11 mouse cellular contexts compared by ENCODE assay signal in the genomic region with DNA sequence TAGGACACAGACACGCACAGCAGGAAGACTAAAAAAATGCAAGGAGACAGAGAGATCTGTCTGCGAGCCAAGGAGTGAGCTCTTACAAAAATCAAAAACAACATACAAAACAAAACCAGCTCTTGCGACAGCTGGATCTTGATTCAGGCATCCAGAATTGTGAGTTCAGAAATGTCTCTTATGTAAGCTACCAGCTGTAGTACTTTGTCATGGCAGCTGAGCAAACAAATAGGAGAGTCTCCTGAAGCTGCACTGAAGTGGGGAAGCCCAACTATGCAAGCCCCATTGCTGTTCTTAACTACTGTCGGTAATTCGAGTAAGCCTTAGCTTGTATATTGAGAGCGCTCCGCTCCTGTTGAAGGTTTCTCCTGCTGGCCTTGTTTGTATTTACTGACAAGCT.
DNase-seq lines count a peak whose midpoint lies in the region; ATAC-seq and TF ChIP-seq lines count a peak whose summit lies in the region.
"Had no signal": no experiment of that assay in that cellular context is flagged by ENCODE, and none has a peak within 500 bp of the region (broad histone marks: within the 10 kb centered on the region; RNA-seq: fewer than 3 reads in every experiment).

No protein-coding gene starts in this region.

- no peaks in the 10 kb centered on the region for H3K4me1 ChIP-seq in hindbrain, postnatal 0 days (ENCODE audit: insufficient read depth, low read length)
- H3K4me1 ChIP-seq in hindbrain, embryonic 13.5 days (replicated peaks): peaks cover 20% of the 10 kb centered on the region
- peaks cover 15% of the 10 kb centered on the region for H3K4me1 ChIP-seq in limb, embryonic 13.5 days
- H3K4me1 ChIP-seq: liver, embryonic 12.5 days had no signal

- peak; percentile 30 for DNase-seq in hindbrain, postnatal 0 days (ENCODE audit: low spot score)
- DNase-seq in right cerebral cortex, postnatal 25 days: peak; percentile 6
- no peak for DNase-seq in right cerebral cortex, adult 18-20 months
- no peak for DNase-seq in retina, postnatal 1 day
- DNase-seq in adrenal gland, adult 2 months: no peak
- DNase-seq: spleen, adult 18-20 months; thymus, adult 2 months had no signal

- no peak overlapping the region for H3K9ac ChIP-seq in hindbrain, postnatal 0 days (replicated peaks; ENCODE audit: low read length)
- no peak overlapping the region for H3K9ac ChIP-seq in hindbrain, embryonic 13.5 days
- H3K9ac ChIP-seq in limb, embryonic 13.5 days: no peak overlapping the region
- H3K9ac ChIP-seq: embryonic facial prominence, embryonic 15.5 days; liver, embryonic 12.5 days had no signal

- 59% methylated on average over 7 of the region's 7 CpGs for WGBS in hindbrain, postnatal 0 days
- WGBS in hindbrain, embryonic 13.5 days: 63% methylated on average over 7 of the region's 7 CpGs
- 48% methylated on average over 7 of the region's 7 CpGs for WGBS in limb, embryonic 13.5 days

- H3K36me3 ChIP-seq in hindbrain, postnatal 0 days (ENCODE audit: insufficient read depth, low read length): no peaks in the 10 kb centered on the region
- H3K36me3 ChIP-seq in hindbrain, embryonic 13.5 days: no peaks in the 10 kb centered on the region
- no peaks in the 10 kb centered on the region for H3K36me3 ChIP-seq in limb, embryonic 13.5 days
- H3K36me3 ChIP-seq: embryonic facial prominence, embryonic 15.5 days; liver, embryonic 12.5 days had no signal

- H3K27me3 ChIP-seq in hindbrain, postnatal 0 days (ENCODE audit: insufficient read depth, low read length): no peaks in the 10 kb centered on the region
- peaks cover 5% of the 10 kb centered on the region; the same call in 1 of the 2 replicates for H3K27me3 ChIP-seq in hindbrain, embryonic 13.5 days
- H3K27me3 ChIP-seq in limb, embryonic 13.5 days: peaks cover 38% of the 10 kb centered on the region
- H3K27me3 ChIP-seq: liver, embryonic 12.5 days had no signal

- H3K4me2 ChIP-seq in hindbrain, postnatal 0 days (ENCODE audit: low read depth, low read length): no peak overlapping the region
- no peak overlapping the region for H3K4me2 ChIP-seq in hindbrain, embryonic 13.5 days
- H3K4me2 ChIP-seq in limb, embryonic 13.5 days (replicated peaks): no peak overlapping the region
- H3K4me2 ChIP-seq: embryonic facial prominence, embryonic 15.5 days; liver, embryonic 12.5 days had no signal

- TF ChIP-seq CTCF in hindbrain, postnatal 0 days (IDR thresholded peaks at IDR 0.05; ENCODE audit: low read depth): no peak

- H3K4me3 ChIP-seq in hindbrain, postnatal 0 days (ENCODE audit: low read length): no peak overlapping the region
- H3K4me3 ChIP-seq in hindbrain, embryonic 13.5 days: no peak overlapping the region
- no peak overlapping the region for H3K4me3 ChIP-seq in limb, embryonic 13.5 days
- H3K4me3 ChIP-seq: embryonic facial prominence, embryonic 15.5 days; liver, embryonic 12.5 days had no signal

- H3K27ac ChIP-seq in hindbrain, postnatal 0 days: no peak overlapping the region
- H3K27ac ChIP-seq in hindbrain, embryonic 13.5 days: no peak overlapping the region
- H3K27ac ChIP-seq in limb, embryonic 13.5 days: no peak overlapping the region
- H3K27ac ChIP-seq: embryonic facial prominence, embryonic 15.5 days; liver, embryonic 12.5 days had no signal

- no peaks in the 10 kb centered on the region for H3K9me3 ChIP-seq in hindbrain, postnatal 0 days (ENCODE audit: low read length)
- no peaks in the 10 kb centered on the region for H3K9me3 ChIP-seq in hindbrain, embryonic 13.5 days
- H3K9me3 ChIP-seq in limb, embryonic 13.5 days: no peaks in the 10 kb centered on the region
- H3K9me3 ChIP-seq: embryonic facial prominence, embryonic 15.5 days; liver, embryonic 12.5 days had no signal

- ATAC-seq in hindbrain, postnatal 0 days: no peak
- ATAC-seq in hindbrain, embryonic 13.5 days (ENCODE audit: low FRiP score): no peak
- ATAC-seq in limb, embryonic 13.5 days (ENCODE audit: low FRiP score, low read depth): peak; percentile 39; the same call in 1 of the 2 replicates
- ATAC-seq: liver, embryonic 12.5 days had no signal

Comparison
In these comparisons a context has a peak if more than half of its experiments do, and no peak if none do; other contexts are left out.
1. DNase-seq: peak in hindbrain, postnatal 0 days (single experiment) and right cerebral cortex, postnatal 25 days (single experiment); none in right cerebral cortex, adult 18-20 months (single experiment), retina, postnatal 1 day (single experiment) and adrenal gland, adult 2 months (single experiment).